Mouse (Mus musculus) T-cell, adult 2 months (primary cell): ENCODE data around the gene A430033K04Rik.

ENCODE experiments used
- DNase-seq: peaks from one replicate; pipeline ENCODE4 v3.0.0; 2022; ENCODE audit warnings: low spot score

The A430033K04Rik gene

GRCm38 (mm10) chr5:138694496-138695167, 72.0 kb downstream of the A430033K04Rik start:
- peak; percentile 0 for DNase-seq

GRCm38 (mm10) chr5:138697466-138697865, 74.8 kb downstream of the A430033K04Rik start:
- no peak for DNase-seq
